Mouse (Mus musculus) monocyte, adult 2 months (primary cell): ENCODE measurements around the gene Tuba4a.
A peak's percentile ranks its signal among the peaks of the same experiment; 100 is the strongest.

Source experiments
- DNase-seq, 2 experiments: peaks; one replicate each; pipeline ENCODE4 v3.0.0; 2022; ENCODE audit warnings: low spot score in 2 of 2, low read depth in 1 of 2

The Tuba4a gene

GRCm38 (mm10) chr1:75168472-75169464 is 50.9 kb downstream of the Tuba4a start, which contains the start of gene Zfand2b:
Zfand2b (plus strand) TSS chr1:75168646.
- DNase-seq: peak; percentile 78 to 90

- no peak for DNase-seq
Observed at GRCm38 (mm10) chr1:75168093-75168471, 51.6 kb downstream of the Tuba4a start.
